Mouse (Mus musculus) kidney, postnatal 36 days (tissue): ENCODE data around the gene Syndig1l.

ENCODE experiments used
- DNase-seq, 2 experiments: peaks; one replicate each; pipeline ENCODE4 v3.0.0; 2021 to 2022; ENCODE audit warnings: mixed read lengths in 2 of 2

The Syndig1l gene

DNA sequence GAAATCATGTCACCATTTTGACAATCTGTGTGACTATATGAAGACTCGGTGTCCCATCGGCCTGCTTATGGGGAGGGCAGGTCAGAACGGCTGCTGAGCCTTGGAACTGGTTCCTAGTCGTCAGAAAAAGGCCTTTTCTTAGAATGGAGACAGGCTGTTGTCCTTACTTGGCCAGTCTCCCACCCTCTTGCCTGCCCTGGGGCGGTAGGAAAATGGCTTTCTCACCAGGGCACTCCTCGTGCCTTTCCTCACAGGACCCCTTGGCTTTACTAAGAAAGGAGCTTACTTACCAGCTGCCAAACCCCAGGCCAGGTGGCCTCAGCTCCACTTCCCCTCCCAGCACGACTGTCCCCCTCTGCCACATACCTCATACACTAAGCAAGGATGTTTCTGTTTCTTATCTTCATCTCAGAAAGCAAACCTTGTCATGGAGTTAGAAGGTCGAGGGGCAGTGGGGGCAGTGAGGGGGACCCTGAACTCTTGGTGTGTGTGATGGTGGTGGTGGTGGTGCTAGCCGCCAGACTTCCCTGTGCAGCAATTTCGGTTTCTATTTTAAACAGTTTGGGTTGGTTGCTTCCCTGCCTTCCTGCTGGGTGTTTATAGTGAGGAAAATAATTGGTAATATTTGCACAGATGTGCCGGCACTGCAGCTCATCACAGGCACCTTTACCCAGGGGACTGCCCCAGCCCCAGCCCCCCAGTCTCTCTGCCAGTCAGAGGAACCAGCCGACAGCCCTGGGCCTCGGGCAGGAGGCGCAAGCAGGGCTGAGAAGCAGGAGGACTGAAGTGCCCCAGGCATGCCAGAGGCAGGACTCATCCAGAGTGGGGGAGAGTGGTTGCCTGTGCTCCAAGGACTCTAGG is 23.7 kb downstream of the Syndig1l start:
- DNase-seq, result no peak

DNA sequence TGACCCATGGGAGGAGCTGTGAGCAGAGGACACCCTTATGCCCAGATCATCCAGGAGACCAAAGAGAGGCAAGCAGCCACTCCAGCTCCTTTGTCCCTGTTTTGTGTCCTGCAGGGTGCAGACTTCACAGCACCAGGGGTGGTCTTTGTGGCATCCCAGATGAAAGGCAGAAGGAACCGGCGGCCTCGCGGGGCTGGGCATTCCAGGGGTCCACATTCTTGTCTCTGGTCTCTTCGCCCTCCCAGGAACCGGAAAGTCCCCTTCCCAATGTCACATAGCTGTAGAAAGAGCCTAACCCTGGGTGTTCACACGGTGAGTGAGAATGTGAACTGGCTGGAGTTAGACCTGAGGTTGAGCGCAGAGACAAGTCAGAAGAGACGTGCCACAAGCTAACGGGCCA is 27.0 kb downstream of the Syndig1l start:
- DNase-seq, result no peak

DNA sequence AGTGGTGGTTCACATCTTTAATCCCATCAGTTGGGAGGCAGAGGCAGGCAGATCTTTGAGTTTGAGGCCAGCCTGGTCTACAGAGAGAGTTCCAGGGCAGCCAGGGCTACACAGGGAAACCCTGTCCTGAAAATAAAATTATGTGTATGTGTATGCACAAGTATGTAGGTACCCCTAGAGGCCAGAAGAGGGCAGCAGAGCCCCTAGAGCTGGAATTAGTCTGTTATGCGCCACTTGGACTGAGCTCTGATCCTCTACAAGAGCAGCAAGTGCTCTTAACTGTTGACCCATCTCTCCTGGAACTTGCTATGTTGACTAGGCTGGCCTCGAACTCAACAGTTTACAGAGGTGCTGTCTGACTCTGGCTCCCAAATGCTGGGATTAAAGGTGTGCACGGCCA is 28.1 kb downstream of the Syndig1l start:
- peak in 1 of 2 experiments; percentile 10 for DNase-seq

DNA sequence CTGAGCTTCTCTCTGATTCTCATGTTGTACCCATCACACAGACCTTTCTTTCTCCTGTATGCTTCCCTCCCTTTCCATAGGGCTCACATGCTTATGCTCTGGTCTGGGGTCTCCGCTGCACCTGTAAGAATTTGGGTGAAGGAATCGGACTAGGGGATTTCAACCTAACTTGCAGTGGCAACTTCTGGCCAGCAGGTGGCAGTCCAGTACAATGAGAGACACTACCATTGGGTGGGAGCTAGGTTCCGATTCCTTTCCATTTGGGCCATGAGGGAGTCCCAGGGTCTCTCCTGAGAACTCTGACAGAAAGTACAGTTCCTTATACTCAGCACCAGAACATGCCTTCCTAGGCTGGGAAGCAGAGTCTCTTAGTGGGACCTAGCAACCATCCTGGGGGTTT is 44.7 kb downstream of the Syndig1l start:
- peak; percentile 29 to 79 for DNase-seq

DNA sequence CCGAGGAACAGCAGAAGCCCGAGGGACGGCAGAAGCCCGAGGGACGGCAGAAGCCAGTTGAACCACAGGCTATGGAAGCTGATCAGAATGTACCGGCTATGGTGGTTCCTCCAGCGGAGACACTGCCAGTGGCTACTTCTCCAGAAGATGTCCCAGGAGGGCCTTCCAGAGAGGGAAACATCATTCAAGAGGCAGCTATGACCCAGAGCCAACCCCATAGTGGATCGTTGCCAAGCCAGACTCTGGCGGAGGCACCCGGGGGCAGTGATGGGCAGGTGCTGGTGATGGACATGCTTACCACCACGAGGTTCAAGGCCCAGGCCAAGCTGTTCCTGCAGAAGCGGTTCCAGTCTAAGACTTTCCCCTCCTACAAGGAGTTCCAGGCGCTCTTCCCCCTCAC is 48.4 kb downstream of the Syndig1l start:
- no peak for DNase-seq

DNA sequence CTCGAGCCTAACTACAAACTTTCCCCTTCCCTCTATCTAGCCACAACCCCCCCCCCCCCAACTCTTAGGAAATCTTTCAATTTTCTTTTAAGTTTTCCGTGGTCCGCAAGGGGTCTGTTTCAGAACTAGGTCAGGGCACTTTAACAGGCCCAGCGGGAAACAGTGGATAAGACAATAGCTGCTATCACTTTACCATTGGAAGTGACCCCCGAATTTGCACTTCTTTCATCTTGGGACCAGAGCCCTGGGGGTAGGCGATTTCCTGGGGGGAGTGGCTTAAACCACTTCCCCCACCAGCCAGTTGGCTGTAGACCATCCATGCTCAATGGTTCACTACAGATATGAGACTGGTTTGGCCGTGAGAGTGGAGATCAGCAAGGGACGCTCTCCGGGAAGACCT is 58.0 kb downstream of the Syndig1l start, which contains the start of gene Vrtn:
Gene Vrtn (plus strand): TSS at position 366 of the 400 bp plus-strand sequence.
- no peak for DNase-seq

DNA sequence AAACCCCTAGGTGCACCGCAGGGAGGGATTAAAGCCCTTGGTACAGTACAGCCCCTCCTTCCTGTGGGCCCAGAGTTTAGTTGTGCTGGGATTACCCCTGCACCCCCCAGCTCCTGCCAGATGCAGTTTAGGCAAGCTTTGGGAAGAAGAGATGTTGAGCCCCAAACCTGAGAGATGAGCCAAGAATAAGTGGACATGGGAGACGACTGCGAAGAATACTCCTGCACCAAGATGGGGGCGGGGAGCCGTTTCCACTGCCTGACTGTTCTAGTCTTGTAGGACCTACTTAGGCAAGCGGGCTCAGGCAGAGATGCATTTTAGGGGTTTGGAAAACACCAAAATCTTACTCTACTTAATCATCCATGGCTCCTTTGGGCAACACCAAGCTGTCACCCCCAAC is 58.4 kb downstream of the Syndig1l start:
- no peak for DNase-seq

DNA sequence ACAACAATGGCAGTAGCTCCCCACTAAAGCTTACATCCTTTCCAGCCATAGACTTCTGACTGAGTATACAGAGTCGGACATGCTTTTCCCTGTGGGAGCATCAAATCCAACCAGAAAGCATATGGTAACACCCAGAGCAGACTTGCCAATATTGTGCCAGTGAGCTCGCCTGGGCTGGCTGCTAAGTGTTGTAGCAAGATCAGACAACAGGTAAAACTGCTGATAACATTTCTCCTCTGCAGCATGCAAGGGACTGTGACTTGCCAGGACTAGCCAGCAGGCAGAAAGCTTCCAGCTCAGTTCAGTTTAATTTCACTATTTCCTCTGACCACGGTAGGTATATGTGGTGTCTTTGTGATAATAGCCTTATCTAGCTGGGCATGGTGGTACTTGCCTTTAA is 66.8 kb downstream of the Syndig1l start:
- no peak for DNase-seq
